Mouse (Mus musculus): Measurements from ENCODE around the gene Smoc1. TPM values are rescaled to one million over a fixed set of nuclear protein-coding genes. Genes with fewer than 3 reads are reported as not detected.

Smoc1 gene
- polyA plus RNA-seq, 2 experiments from 2014 or later, result 0.53 TPM; not detected in 1

DNA sequence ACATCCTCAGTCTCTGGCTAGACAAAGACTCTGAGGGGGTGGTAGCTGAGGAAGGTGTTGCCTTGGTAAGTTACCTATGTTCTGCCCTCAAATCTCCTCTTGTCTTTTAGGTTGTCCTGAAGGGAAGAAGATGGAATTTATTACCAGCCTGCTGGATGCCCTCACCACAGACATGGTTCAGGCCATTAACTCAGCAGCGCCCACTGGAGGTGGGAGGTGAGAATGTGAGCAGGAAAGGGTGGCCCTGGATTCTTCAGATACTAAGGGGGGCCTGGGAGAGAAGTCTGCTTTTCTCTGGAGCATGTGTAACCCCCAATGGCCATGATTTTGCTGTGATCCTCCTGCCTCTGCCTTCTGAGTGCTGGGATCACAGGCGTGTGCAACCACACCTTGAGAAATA is 143.5 kb downstream of the Smoc1 start:
- ATAC-seq, result no peak

DNA sequence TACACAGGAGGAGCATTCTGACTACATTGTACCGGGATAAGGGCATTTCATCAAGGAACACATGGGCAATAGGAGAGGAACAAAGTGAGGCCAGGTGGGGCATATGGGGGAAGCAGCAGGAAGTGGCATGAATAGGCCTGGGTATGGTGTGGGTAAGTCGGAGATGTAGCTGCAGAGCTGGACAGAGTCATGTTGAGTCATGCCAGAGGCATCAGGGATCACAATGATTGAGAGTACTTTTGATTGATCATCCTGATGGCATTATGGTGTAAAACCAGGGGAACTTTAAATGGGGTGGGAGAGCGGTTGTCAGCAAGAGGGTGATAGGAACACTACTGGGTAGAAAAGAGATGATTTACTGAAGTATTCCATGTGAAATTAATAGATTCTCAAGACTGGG is 146.4 kb downstream of the Smoc1 start:
- no peak for ATAC-seq

DNA sequence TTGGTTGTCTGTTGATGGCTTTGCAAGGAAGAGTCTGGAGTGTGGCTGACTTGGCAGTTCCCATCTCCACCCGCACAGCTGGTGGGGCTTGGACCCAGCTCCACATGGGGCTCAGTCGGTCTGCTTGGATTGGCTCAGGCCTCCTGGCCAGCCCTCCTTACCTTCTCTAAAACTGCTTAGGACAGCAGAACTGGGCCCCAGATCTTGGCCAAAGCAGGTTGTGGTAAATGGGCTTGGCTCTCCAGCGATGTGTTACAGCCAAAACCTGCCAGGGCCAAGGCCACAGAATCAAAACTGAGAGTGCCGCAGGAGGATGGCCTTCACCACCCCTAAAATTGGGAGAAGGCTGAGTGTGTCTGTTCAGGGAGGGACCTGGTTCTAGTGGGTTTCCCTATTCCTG is 147.3 kb downstream of the Smoc1 start:
- no peak for ATAC-seq

DNA sequence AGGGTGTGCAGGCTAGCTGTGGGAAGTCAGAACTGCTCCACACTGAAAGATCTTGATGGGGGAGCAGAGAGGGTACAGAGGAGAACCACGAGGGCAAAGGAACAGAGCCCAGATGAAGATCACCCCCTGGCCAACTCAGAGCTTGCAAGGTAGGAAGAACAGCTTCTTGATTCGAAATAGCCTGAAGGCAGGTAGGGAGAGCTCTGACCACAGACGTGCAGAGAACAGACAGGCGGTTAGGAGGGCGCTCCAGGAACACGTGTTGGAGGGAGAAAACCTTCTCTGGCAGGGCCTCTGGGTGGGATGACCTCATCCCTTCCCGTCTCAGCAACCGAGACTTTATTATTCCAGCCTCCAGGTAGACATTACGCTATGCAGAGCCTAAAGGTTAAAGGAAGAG is 148.6 kb downstream of the Smoc1 start:
- no peak for ATAC-seq

DNA sequence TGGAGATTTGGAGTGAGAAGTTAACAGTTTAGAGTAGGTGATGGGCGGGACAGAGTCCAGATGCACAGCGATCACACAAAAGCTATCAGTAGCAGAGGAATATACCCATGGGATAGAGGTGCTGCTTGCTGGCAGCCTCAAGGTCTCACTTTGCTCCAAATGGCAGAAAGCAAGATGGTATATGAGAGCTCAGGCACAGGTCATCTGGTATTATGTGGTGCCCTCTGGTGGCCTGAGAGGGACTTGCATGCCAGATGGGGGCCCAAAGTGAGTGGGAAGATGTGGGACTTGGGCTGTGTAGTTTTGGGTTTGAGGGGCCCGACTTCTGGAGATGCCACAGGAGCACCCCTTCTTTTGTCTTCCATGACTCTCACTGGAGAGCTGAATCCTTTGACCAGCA is 155.5 kb downstream of the Smoc1 start:
- no peak for ATAC-seq

DNA sequence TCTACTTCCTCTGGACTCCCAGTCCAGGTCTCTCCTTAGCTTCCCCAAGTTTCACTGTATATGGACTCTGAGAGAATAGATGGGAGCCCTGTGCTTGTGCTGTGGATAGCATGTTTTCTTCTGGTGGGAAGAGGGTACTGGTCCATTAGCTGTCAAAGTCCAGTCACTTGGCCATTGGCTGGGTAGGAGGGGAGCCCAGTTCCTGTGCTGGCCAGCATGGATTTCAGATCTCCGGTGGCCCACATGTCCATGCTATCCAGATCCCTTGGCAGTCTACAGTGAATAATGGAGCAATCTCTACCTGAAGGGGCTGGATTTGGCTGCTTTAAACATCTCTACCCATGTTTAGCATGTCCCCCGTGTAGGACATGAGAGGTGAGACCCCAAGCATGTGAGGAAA is 158.4 kb downstream of the Smoc1 start:
- ATAC-seq, result no peak

DNA sequence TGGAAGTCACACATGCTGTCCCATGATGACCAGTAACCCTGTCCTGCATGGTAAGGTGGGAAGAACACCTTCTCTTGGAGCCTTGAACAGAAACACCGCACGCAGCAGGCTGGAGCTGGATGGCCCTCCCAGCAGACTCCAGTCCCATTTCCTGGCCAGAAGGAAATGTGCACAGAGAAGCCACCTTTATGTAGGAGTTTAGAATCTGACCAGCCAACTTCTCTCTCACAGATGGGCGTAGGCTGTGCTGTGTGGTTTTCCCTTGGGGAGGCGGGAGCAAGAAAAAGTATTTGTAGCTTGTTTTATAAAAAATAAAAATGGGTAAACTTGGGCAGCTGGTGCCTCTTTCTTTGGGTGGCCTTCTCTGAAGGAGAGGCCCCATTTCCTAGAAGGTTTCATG is 159.5 kb downstream of the Smoc1 start:
- ATAC-seq, result no peak

DNA sequence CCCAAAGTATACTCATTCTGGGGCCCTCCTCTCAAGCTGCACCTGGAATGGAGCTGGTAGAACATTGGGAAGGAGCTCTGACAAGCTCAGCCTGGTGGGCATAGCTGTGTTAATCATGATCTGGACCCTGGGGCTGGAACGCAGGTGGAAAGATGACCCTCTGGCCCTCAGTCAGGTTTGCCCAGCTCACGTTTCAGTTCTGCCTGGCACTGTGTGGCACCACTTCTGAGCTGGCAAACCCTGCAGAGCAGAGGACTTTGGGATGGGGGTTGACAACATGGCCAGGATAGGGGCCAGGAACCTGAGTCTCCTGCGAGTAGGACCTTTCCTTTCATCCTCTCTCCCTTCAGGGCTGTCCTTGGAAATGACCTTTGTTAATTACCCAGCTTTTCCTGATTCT is 160.1 kb downstream of the Smoc1 start:
- no peak for ATAC-seq

DNA sequence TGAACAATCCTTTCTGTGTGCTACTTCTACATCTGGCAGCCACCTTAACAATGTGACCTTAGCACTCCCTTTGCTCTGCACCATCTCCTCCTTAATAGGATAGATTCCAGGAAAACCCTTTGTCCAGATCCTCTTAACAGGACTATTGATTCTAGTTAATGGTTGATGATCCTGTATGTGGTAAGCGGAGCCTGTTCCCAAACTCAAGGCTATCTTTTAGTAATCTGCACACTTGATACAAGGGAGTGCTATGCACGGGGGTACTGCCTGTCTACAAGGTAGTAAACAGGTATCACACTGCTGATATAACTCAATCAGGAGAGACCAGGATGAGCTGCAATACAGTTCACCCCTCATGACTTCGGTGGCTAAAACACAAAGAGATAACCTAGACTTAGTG is 161.8 kb downstream of the Smoc1 start:
- no peak for ATAC-seq

DNA sequence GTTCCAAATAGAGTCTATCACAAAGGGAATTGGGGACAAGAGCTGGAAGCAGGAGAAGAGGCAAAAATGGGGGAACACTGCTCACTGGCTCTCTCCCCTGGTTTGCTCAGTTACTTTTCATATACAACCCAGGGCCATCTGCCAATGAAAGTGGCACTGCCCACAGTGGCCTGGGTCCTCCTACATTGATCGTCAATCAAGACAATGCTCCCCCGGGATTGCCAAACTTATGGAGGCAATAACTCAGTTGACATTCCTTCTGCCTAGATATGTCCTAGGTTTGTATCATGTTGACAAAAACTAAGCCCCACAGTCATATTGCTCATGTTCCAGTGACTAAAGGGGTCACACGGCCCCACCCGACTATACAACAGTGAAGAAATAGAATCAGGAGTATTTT is 162.4 kb downstream of the Smoc1 start:
- ATAC-seq, result no peak

DNA sequence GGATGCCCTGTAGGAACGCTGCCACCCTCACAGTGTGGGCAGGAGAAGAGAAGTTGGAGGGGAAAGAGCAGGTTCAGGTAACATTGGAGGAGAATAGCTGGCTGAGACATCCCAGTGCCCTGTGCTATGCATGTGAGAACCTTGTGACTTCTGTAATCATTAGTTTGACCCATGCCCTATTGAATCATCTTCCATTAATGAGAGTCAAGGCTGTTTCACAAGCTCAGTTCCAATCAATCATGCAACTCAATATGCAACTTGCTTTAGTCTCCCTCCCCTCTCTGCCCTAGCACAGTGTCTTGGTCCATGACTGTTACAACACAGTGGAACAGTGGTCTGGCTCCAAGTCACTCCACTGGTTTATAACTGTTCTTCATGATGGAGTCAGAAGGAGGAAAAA is 163.0 kb downstream of the Smoc1 start:
- ATAC-seq, result no peak

DNA sequence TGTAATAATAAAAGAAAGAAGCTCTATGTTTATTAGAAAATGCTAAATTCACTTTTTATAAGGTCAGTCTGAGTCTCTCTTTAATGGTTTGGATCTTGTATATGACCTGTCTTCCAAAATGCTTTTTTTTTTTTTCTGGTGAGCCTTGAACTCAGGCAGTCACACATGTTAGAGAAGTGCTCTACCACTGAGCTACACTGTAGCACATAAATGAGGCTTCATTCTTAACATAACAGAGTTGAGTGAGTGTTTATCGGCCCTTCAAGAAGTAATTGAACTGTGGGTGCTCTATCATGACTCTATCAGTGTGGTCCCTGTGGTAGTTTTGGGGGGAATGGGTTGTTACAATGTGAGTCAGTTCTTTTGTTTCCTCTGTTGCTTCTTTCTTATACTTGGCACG is 167.4 kb downstream of the Smoc1 start:
- ATAC-seq, result no peak

DNA sequence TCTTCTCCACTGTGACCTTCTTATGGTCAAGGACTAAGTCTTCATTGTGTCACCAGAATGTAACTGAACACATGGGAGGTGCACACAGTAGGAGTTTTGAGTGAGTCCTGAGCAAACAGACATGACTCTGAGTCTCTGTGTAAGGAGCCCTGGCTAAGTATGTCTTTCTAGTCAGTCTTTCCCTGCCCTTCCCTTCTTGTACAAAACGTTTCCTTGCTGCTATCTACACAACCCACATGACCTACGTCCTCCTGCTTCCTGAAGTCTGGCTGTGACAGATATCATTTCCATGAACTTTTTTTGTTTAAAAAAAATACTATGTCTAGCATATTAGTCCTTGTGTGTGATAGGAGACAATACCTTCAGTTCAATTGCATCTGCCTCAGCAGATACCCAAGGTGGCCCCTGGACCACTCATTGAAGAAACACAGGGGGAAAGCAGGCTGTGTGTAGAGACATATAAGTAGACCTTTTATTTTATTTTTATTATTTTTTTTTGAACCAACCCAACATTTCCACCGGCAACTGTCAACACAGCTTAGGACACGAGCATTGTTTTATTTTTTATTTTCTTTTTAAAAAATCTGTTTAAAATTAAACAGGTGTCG is 171.0 kb downstream of the Smoc1 start:
- ATAC-seq, result no peak

DNA sequence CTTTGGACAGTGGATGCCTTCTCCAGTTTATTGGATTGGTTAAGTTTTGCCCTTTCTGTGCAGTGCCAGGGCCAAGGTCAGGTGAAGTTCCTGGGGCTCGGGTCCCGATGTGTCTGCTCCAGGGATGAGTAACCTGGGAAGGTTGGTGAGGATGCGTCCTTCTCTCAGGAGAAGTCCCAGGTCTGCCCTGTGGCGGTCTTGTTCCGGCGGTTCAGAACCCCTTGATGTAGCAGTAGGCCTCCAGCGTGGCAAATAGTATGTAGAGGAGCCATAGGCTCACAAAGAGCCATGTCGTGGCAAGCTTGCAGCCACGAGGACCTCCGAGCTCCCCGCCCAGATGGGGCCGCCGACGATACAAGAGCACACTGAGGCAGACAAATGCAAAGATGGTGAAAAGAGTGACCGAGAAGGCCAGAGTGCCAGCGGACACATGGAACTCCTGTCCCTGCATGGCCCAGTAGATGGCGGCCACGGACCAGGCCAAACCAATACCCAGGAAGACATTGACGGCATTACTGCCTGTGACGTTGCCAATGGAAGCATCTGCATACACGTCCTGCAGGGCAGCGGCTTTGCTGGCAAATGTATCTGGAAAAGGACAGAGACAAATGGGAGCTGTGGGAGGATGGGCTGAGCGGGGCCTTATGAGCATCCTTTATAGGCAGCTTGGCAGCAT is 172.8 kb downstream of the Smoc1 start:
- no peak for ATAC-seq

DNA sequence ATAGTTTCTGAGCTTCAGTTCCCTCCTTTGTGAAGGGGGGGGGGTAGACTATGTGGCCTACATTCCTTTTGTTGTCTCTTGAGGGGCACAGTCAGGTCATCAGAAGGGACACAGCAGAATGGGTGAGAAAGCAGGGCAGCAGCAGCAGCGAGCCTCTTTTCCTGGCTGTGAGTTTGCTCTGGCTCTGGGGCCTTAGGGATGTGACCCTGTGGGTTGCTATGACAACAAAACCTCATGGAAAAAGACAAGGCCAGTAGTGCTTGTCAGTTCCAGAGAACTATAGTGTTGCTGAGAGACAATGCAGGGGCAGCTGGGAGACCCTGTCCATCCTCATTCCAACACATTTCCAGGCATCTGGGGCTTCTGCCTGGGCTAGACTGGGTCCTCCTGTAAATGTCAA is 176.6 kb downstream of the Smoc1 start:
- ATAC-seq, result no peak

DNA sequence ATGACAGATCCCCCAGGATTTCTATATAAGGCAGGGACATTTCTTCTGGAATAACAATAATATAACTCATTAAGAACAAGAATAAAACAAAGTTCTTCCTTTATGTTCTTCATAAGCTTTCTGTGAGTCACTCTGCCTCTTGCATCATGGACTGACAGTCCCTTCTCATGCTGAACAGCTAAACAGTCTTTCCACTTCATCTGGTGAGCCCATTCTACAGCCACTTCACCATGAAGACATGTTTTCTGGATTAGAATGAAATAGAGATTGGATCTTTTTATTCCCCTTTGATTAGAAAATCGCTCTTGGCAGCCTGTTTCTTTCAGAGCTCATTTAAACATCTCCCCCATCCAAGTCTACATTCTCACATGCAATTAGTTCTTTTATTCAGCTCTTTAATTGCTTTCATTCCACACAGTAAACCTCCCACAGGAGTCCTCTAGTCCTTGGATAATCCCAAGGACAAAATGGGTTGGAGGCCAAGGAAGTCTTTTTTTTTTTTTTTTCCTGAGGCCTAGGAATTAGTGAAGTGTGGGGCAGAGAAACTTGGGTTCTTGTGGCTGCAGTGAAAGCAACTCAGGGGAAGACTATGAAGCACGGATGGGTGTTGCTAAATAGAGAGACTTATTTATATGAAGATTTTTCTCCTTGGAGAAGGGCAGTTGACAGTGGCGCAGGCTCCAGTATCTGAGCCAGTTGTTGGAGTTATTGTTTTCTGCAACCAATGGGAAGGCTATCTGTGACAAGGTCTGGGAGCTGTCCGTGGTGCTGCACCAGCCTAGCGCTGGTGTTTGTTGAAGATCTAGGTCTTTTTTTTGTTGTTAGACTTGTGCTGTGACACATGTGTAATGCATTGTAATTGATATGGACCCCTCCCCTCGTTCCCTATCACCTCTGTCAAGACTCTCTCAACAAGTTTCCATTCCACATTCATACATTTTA is 179.3 kb downstream of the Smoc1 start:
- no peak for ATAC-seq

DNA sequence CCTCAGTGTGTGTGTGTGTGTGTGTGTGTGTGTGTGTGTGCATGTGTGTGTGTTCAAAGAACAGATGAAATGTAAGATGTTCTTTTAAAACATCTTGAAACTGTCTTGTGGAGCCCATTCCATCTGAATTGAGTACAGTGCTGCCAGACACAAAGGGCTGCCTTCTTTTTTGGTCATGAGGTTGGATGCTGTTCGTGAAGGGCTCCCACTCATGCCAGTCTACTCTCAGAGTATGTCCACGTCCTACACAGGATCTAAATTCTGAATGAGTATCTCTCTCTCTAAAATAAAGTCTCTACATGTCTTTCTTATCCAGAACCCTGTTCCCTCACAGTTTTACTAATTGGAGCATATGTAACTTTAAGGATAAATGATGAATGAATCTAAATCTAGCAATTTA is 182.0 kb downstream of the Smoc1 start:
- ATAC-seq, result no peak

DNA sequence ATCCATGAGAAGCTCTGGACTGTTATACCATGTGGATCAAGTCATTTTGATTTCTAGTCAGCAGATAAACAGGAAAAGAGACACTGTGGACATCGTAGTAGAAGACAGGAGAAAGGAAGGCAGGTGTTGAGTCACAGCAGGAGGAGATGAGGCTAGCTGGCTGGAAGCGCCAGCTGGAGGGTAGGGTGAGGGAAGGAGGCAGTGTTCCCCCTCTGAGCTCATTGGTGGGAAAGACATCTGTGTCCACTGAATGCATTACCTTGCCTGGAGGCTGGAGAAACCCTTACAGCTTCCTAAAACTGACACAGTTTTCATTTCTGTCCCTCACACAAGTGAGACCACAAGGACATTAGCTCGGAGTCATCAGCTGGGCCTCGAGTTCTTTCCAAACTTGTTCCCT is 192.7 kb downstream of the Smoc1 start:
- ATAC-seq, result no peak

DNA sequence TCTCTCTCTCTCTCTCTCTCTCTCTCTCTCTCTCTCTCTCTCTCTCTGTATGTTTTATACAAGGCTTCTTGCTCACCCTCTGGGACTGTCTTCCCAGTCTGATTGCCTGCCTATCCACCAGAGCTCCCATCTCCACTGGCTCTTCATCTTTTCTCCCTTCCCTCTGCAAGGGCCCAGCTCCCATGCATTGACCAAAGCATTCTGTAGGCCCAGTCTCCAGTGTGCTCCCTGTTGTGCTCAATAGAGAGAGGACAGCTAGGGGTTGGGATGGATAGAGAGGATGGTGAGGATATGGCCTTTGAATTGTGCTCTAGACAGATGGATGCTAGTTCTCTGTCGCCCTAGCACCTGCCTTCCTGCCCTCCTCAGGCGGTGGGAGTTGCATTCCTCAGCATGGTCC is 196.7 kb downstream of the Smoc1 start:
- no peak for ATAC-seq

DNA sequence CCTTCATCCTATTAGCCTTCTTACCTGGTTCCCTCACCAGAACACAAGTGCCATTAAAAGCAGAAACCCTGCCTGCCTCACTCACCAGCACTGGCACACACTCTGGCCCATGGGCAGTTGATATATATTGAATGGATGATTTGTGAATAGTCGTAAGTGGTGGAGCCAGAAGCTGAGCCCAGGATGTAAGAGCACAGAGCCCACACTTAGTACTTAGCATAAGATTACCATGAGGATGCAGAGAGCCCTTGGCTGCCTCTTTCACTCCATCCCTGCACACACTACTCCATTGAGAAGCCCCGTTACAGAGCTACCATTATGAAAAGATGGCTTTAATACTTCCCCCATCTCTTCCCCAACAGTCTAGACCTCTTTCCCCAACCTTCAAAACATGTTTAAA is 198.2 kb downstream of the Smoc1 start:
- ATAC-seq, result no peak

DNA sequence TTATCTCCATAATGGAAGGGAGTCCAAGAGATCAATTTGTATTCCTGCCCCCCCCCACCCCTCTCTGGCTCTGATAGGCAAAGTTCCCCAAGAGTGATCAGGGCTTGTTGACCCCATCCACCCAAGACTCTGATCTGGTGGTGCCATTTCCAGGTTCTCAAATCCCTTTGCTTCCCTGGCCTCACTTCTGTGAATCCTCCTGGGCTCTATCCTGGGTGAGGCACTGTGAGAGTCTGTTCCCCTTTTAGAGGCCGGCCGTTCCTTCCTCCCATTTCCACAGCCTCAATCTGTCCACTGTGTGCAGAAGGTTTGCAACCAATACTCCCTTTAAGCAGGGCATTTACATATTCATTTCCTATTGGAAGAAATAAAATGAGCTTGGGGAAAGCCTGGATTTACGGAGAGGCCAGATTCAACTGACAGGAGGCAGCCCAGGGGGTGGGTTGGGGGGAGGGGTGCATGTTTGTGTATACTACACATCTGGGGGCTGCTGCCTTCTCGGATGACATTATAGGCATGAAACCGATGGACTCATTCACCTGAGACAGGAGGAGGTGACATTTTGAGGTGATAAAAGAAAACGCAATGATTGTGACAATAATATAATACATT is 199.5 kb downstream of the Smoc1 start:
- no peak for ATAC-seq

DNA sequence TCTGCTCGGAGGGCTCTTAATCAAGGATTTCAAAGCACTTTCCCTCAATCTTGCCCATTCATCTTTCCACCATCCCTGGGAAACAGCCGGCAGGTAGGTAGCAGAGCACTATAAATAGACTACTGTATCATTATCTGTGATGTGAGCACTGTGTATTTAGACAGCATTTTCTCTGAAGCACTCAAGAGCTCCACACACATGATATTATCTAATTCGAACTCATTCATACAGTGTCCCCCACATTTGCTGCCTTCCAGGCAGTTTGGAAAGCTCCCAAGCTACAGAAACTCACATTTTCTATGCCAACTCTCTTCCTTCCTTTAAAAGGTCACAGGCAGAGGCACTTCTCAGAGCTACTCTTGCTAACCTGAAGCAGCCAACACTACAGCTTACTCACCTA is 200.0 kb downstream of the Smoc1 start:
- ATAC-seq, result no peak

DNA sequence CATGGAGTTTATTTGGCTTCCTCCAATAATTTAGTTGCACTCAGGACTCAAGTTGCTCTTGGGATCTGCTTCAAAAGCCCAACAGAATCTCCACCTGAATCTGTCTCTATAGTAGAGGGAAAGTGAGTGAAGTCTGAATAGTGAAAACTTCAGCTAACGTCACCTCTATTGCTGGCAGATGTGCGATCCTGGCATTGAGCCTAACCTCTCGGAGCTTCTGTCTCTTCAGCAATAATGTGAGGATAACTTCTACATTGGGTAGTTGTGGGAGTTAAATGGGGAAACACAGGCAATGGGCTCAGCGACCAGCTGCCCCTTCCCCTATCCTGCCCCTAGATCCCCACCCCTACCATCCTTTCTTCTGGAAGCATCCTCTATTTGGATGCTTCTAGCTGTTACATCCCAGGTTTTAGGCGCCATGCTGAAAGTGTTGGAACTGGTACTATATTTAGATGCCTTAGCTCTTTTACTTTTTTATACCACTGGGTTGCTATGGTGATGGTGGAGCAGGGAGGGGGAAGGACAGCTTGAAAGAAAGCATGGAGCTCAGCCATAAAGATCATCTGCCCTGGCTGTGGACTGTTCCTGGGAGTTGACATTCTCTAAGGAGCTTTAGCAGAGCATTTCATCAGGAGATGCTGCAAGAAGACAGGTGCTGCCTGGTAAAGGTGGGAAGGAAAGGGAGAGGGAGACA is 201.3 kb downstream of the Smoc1 start:
- no peak for ATAC-seq
